Mouse (Mus musculus): ENCODE measurements at regions not wholly inside any gene's neighbourhood (a gene's known extent, or its start where the extent isn't known, plus 50 kb on each side); places are given as distances from the start of the nearest gene placed in this dataset.

GRCm38 (mm10) chr10:46331599-46332283, 754.1 kb downstream of the Hace1 start:
- DNase-seq (ENCODE audit: low spot score in 2 of 2) = no peak

DNA sequence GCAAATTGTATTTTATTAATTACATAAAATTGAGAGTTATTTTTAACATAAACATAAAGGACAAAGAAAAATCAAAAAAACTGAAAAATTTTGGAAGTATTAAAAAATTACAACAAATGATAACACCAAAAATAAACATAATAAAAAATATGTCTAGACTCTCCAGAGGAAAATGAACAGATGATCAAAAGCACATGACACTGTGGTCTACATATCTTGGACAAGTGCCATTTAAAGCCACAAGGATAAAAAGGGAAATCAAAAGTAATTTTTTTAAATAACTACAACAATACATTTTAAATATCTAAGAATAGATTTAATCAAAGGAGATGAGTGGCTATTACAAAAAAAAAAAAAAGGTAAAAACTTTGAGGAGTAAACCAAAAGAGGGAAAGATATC, 755.6 kb downstream of the Hace1 start:
- DNase-seq (ENCODE audit: low spot score in 2 of 2) = no peak

- no peak for DNase-seq (ENCODE audit: low spot score in 2 of 2)
Measured at GRCm38 (mm10) chr10:46345315-46345714, 767.7 kb downstream of the Hace1 start.

- no peak for DNase-seq (ENCODE audit: low spot score in 2 of 2)
Measured at GRCm38 (mm10) chr10:46349613-46350012, 772.0 kb downstream of the Hace1 start.

DNA sequence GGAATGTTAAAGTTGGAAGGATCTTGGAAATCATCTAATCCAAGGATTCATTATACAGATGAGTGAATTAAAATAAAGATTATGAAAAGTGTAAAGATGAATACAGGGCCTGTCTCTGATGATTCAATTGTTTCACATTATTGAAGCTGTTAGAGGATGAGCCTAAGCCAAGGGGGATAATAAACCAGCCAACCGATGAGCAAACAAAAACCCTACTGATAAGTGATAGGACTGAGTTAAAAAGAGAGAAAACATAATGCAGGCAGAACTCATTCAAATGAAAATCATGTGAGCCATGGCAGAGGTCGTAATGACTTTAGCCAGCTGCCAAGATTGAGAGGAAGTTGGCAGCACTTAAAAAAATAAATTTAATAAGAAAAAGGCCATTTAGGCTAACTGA, 772.6 kb downstream of the Hace1 start:
- no peak for DNase-seq (ENCODE audit: low spot score in 2 of 2)

GRCm38 (mm10) chr10:46356775-46357174, 779.1 kb downstream of the Hace1 start:
- no peak for DNase-seq (ENCODE audit: low spot score in 2 of 2)

- DNase-seq (ENCODE audit: low spot score in 2 of 2) = no peak
Measured at GRCm38 (mm10) chr10:46373715-46374475, 796.3 kb downstream of the Hace1 start.

GRCm38 (mm10) chr10:46374646-46375045, 797.0 kb downstream of the Hace1 start:
- DNase-seq (ENCODE audit: low spot score in 2 of 2) = no peak

DNA sequence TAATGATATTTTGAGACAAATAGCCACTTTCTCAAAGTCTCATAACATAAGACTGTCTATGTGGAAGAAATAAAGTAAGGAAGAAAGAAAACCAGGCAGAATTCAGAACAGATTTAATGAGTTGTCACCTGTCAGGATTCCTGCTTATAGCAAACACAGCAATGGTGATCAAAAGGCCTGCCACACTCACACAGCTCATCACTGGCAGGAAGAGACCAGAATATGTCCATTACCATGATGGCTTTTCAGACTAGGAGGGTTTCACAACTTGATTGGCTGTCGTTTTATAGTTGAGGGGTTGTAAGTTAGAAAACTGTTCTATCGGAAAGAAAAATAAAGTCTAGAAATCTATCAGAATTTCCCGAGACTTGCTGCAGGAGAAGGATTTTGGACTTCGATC, 819.5 kb downstream of the Hace1 start:
- no peak for DNase-seq (ENCODE audit: low spot score in 2 of 2)

DNA sequence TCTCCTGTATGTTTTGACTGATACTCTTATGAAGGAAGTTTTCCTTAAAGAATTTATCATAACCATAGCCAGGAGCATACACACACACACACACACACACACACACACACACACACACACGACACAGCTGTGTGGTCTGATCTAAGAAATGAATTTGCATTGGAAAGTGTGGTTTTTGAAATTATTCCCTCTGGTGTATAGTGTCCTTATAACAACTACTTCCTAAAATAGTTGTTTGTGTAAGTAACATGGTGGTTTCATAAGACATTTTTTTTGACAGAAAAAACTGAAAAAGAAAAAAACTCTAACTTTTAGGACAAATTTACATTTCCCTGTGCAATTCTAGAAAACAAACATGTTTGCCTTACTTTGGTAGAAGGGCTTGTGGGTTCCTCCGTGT, 826.3 kb downstream of the Hace1 start:
- DNase-seq (ENCODE audit: low spot score in 2 of 2) = no peak
